Mouse (Mus musculus): ENCODE measurements around the gene Fgf15.

GRCm38 (mm10) chr7:144857158-144857557, 39.2 kb upstream of the Fgf15 start:
- no peak for TF ChIP-seq FLI1 (IDR thresholded peaks at IDR 0.05; ENCODE audit: low read length)
- no peak for TF ChIP-seq GATA1 (IDR thresholded peaks at IDR 0.05; ENCODE audit: borderline replicate concordance, low read length)

Data from megakaryocyte, embryonic 14.5 days (primary cell).